In the genomic region with DNA sequence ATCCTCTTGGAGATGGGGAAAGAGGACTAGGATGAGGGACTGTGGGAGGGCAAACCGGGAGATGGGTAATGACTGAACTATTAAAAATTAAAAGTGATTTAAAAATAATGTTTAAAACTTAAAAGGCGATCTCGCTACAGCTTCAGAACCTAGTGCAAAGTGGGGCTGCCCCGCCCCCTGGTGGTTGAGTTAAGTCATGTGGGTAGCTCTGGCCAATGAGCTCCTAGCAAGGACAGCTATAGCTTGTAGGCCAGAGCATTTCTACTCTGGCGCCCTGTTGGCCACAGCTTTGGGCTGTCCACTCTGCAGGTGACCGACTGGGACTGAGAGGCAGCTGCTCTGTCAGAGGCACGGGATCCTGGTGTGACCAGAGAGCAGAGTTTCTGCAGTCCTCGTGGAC, we compare ENCODE assay signal across 8 mouse cellular contexts. TPM values are rescaled to one million over a fixed set of nuclear protein-coding genes. Genes with fewer than 3 reads are reported as not detected.
DNase-seq lines count a peak whose midpoint lies in the region; ATAC-seq and TF ChIP-seq lines count a peak whose summit lies in the region.

No protein-coding gene starts in this region.

- DNase-seq in CH12.LX (ENCODE audit: extremely low read depth): peak; percentile 81
- peak; percentile 71 for DNase-seq in c-Kit-positive CD71-positive TER-119-negative erythroid progenitor cells, embryonic 14.5 days (ENCODE audit: low read depth)
- peak; percentile 89 for DNase-seq in forebrain, embryonic 11.5 days (ENCODE audit: low spot score)
- DNase-seq in kidney, postnatal 25 days: peak; percentile 86 to 90
- DNase-seq in liver, embryonic 14.5 days (ENCODE audit: low read depth in 3 of 3, low spot score in 3 of 3): peak; percentile 56 to 62 (median 58)
- peak; percentile 84 for DNase-seq in neural tube, embryonic 11.5 days (ENCODE audit: low spot score)

- H3K9me3 ChIP-seq in CH12.LX (replicated peaks; ENCODE audit: low read length): no peaks in the 10 kb centered on the region
- no peaks in the 10 kb centered on the region for H3K9me3 ChIP-seq in forebrain, embryonic 11.5 days (ENCODE audit: control insufficient read depth, low read length)
- H3K9me3 ChIP-seq in heart, embryonic 16.5 days (replicated peaks; ENCODE audit: control insufficient read depth, low read length): no peaks in the 10 kb centered on the region
- no peaks in the 10 kb centered on the region for H3K9me3 ChIP-seq in liver, embryonic 14.5 days (ENCODE audit: control insufficient read depth, low read length)
- no peaks in the 10 kb centered on the region for H3K9me3 ChIP-seq in neural tube, embryonic 11.5 days (ENCODE audit: control insufficient read depth, low read length)
- H3K9me3 ChIP-seq in stomach, embryonic 16.5 days (replicated peaks; ENCODE audit: control insufficient read depth, low read length): no peaks in the 10 kb centered on the region

- no peak for TF ChIP-seq EP300 in CH12.LX (IDR thresholded peaks at IDR 0.05; ENCODE audit: low read length)
- no peak for TF ChIP-seq EP300 in liver, embryonic 14.5 days (IDR thresholded peaks at IDR 0.05; ENCODE audit: low read depth)

- no peak overlapping the region for H3K27ac ChIP-seq in CH12.LX (ENCODE audit: insufficient read depth, low read depth)
- H3K27ac ChIP-seq in forebrain, embryonic 11.5 days (ENCODE audit: low read depth, low read length): no peak overlapping the region
- no peak overlapping the region for H3K27ac ChIP-seq in heart, embryonic 16.5 days (ENCODE audit: low read length)
- no peak overlapping the region for H3K27ac ChIP-seq in liver, embryonic 14.5 days
- H3K27ac ChIP-seq in neural tube, embryonic 11.5 days (ENCODE audit: low read depth, low read length): no peak overlapping the region
- H3K27ac ChIP-seq in stomach, embryonic 16.5 days (ENCODE audit: low read length): no peak overlapping the region

- dilution Hi-C loops in CH12.LX (cut with MboI; ENCODE audit: extremely low pct_ligation_motif_present, extremely low pct_unique_long_range_greater_than_20kb, low sequenced_read_pairs): no loop called here

- no peaks in the 10 kb centered on the region for H3K79me2 ChIP-seq in CH12.LX (replicated peaks; ENCODE audit: control insufficient read depth, extremely low read depth, insufficient read depth, poor library complexity, severe bottlenecking)

- peak; percentile 91 for TF ChIP-seq RAD21 in CH12.LX (IDR thresholded peaks at IDR 0.05; ENCODE audit: low read depth, low read length)

- no peaks in the 10 kb centered on the region for H3K27me3 ChIP-seq in CH12.LX (replicated peaks)
- no peaks in the 10 kb centered on the region for H3K27me3 ChIP-seq in forebrain, embryonic 11.5 days (ENCODE audit: control insufficient read depth, insufficient read depth, low read length)
- no peaks in the 10 kb centered on the region for H3K27me3 ChIP-seq in heart, embryonic 16.5 days (ENCODE audit: control insufficient read depth, insufficient read depth, low read length)
- no peaks in the 10 kb centered on the region for H3K27me3 ChIP-seq in liver, embryonic 14.5 days (ENCODE audit: control insufficient read depth, insufficient read depth, low read length)
- no peaks in the 10 kb centered on the region for H3K27me3 ChIP-seq in neural tube, embryonic 11.5 days (ENCODE audit: control insufficient read depth, insufficient read depth, low read length)
- H3K27me3 ChIP-seq in stomach, embryonic 16.5 days (ENCODE audit: control insufficient read depth, insufficient read depth, low read length): no peaks in the 10 kb centered on the region

- no peak overlapping the region for H3K4me3 ChIP-seq in CH12.LX (replicated peaks in 1 of 3; ENCODE audit: low read depth in 2 of 3, low read length in 2 of 3, poor library complexity in 1 of 3)
- H3K4me3 ChIP-seq in forebrain, embryonic 11.5 days (ENCODE audit: low read depth, low read length): no peak overlapping the region
- H3K4me3 ChIP-seq in heart, embryonic 16.5 days (ENCODE audit: low read length): no peak overlapping the region
- no peak overlapping the region for H3K4me3 ChIP-seq in liver, embryonic 14.5 days (ENCODE audit: insufficient read depth in 1 of 2, low read depth in 2 of 2, low read length in 2 of 2)
- H3K4me3 ChIP-seq in neural tube, embryonic 11.5 days (ENCODE audit: low read depth, low read length): no peak overlapping the region
- H3K4me3 ChIP-seq in stomach, embryonic 16.5 days (replicated peaks; ENCODE audit: low read length): no peak overlapping the region

- ATAC-seq in forebrain, embryonic 11.5 days (replicated peaks; ENCODE audit: low FRiP score): peak; percentile 76
- ATAC-seq in heart, embryonic 16.5 days (replicated peaks; ENCODE audit: extremely low read depth, insufficient read depth, low FRiP score): peak; percentile 91
- peak; percentile 72 for ATAC-seq in liver, embryonic 14.5 days (ENCODE audit: insufficient read depth)
- ATAC-seq in neural tube, embryonic 11.5 days (ENCODE audit: insufficient read depth, low FRiP score, low TSS enrichment): no peak
- ATAC-seq in stomach, embryonic 16.5 days (ENCODE audit: insufficient read depth, low FRiP score): peak; percentile 89; the same call in 1 of the 2 replicates

- no peak overlapping the region for H3K4me2 ChIP-seq in CH12.LX (ENCODE audit: insufficient read depth, low read depth, poor library complexity, severe bottlenecking)
- H3K4me2 ChIP-seq in forebrain, embryonic 11.5 days (ENCODE audit: low read depth, low read length, severe bottlenecking): no peak overlapping the region
- peak overlapping the region; percentile 5; the same call in 1 of the 2 replicates for H3K4me2 ChIP-seq in heart, embryonic 16.5 days (ENCODE audit: low read depth, low read length)
- no peak overlapping the region; the same call in 1 of the 2 replicates for H3K4me2 ChIP-seq in liver, embryonic 14.5 days (ENCODE audit: low read depth)
- H3K4me2 ChIP-seq in neural tube, embryonic 11.5 days (ENCODE audit: low read depth): no peak overlapping the region
- no peak overlapping the region for H3K4me2 ChIP-seq in stomach, embryonic 16.5 days (ENCODE audit: low read depth, low read length)

- no peak for TF ChIP-seq POLR2A in CH12.LX (IDR thresholded peaks at IDR 0.05; ENCODE audit: low read depth, low read length)

- H3K4me1 ChIP-seq in CH12.LX (ENCODE audit: control insufficient read depth in 1 of 2, insufficient read depth in 2 of 2): peaks cover 0 to 8% of the 10 kb centered on the region in 2 experiments; a peak in 2 of 4 replicates
- no peaks in the 10 kb centered on the region; the same call in 1 of the 2 replicates for H3K4me1 ChIP-seq in forebrain, embryonic 11.5 days (replicated peaks; ENCODE audit: control insufficient read depth, insufficient read depth, low read length)
- peaks cover 3% of the 10 kb centered on the region; the same call in 1 of the 2 replicates for H3K4me1 ChIP-seq in heart, embryonic 16.5 days (ENCODE audit: control insufficient read depth, insufficient read depth, low read length)
- H3K4me1 ChIP-seq in liver, embryonic 14.5 days (replicated peaks; ENCODE audit: control insufficient read depth in 2 of 2, insufficient read depth in 2 of 2, low read length in 1 of 2): peaks cover 0 to 5% of the 10 kb centered on the region in 2 experiments; a peak in 2 of 4 replicates
- peaks cover 3% of the 10 kb centered on the region; the same call in 1 of the 2 replicates for H3K4me1 ChIP-seq in neural tube, embryonic 11.5 days (ENCODE audit: control insufficient read depth, insufficient read depth, low read length)
- H3K4me1 ChIP-seq in stomach, embryonic 16.5 days (ENCODE audit: control insufficient read depth, insufficient read depth, low read length): peaks cover 2% of the 10 kb centered on the region; the same call in 1 of the 2 replicates

- 7% methylated on average over 8 of the region's 8 CpGs for WGBS in forebrain, embryonic 11.5 days
- WGBS in heart, embryonic 16.5 days: 5% methylated on average over 8 of the region's 8 CpGs
- WGBS in liver, embryonic 14.5 days (ENCODE audit: insufficient replicate concordance): 11% methylated on average over 8 of the region's 8 CpGs
- 5% methylated on average over 8 of the region's 8 CpGs for WGBS in neural tube, embryonic 11.5 days
- 8% methylated on average over 8 of the region's 8 CpGs for WGBS in stomach, embryonic 16.5 days

- no peaks in the 10 kb centered on the region for H3K36me3 ChIP-seq in CH12.LX (replicated peaks in 1 of 2; ENCODE audit: control insufficient read depth in 1 of 2, insufficient read depth in 1 of 2, low read length in 1 of 2)
- H3K36me3 ChIP-seq in forebrain, embryonic 11.5 days (ENCODE audit: control insufficient read depth, insufficient read depth, low read length): no peaks in the 10 kb centered on the region
- H3K36me3 ChIP-seq in heart, embryonic 16.5 days (ENCODE audit: control insufficient read depth, insufficient read depth): no peaks in the 10 kb centered on the region
- no peaks in the 10 kb centered on the region for H3K36me3 ChIP-seq in liver, embryonic 14.5 days (replicated peaks; ENCODE audit: control insufficient read depth, insufficient read depth, low read depth)
- no peaks in the 10 kb centered on the region for H3K36me3 ChIP-seq in neural tube, embryonic 11.5 days (ENCODE audit: control insufficient read depth, insufficient read depth, low read length)
- no peaks in the 10 kb centered on the region for H3K36me3 ChIP-seq in stomach, embryonic 16.5 days (ENCODE audit: control insufficient read depth, insufficient read depth, low read length)

- in situ Hi-C loops in CH12.LX (cut with MboI; ENCODE audit: low pct_ligation_motif_present, low pct_unique_long_range_greater_than_20kb, low sequenced_read_pairs): loop anchor here (5.0 kb wide), 2 partner anchors 132 to 172 kb away; no protein-coding TSS in a partner anchor

- no peak overlapping the region for H3K9ac ChIP-seq in CH12.LX (ENCODE audit: insufficient read depth, low read depth)
- H3K9ac ChIP-seq in forebrain, embryonic 11.5 days (ENCODE audit: low read length): 0 out of 2 replicates have a peak overlapping the region, but pooled peaks have one; percentile 23
- peak overlapping the region; percentile 65 for H3K9ac ChIP-seq in heart, embryonic 16.5 days (ENCODE audit: low read length)
- no peak overlapping the region for H3K9ac ChIP-seq in liver, embryonic 14.5 days (replicated peaks)
- H3K9ac ChIP-seq in neural tube, embryonic 11.5 days (ENCODE audit: low read length): no peak overlapping the region; the same call in 1 of the 2 replicates
- H3K9ac ChIP-seq in stomach, embryonic 16.5 days (ENCODE audit: low read length): peak overlapping the region; percentile 63; the same call in 1 of the 2 replicates

- peak; percentile 50 to 89; a peak in 3 of 4 replicates for TF ChIP-seq CTCF in CH12.LX (conservative IDR thresholded peaks at IDR 0.05 in 1 of 2, IDR thresholded peaks at IDR 0.05 in 1 of 2; ENCODE audit: low read depth in 2 of 2, low read length in 2 of 2)
- TF ChIP-seq CTCF in liver, embryonic 14.5 days (IDR thresholded peaks at IDR 0.05; ENCODE audit: low read depth): peak; percentile 92

RNA-seq across cellular contexts. Expression of a gene that starts 9.8 kb away (rescaled TPM):
- 0.04 TPM in 2 replicates for total RNA-seq in CH12.LX (2012; rRNA removed)
- 0.09 and 0.20 TPM in 2 replicates for total RNA-seq in CH12.LX (2014; rRNA removed)
- polyA plus RNA-seq in CH12.LX (2012; ENCODE audit: insufficient read length, low read depth): 0.42 and 0.44 TPM in 2 replicates
- polyA plus RNA-seq in forebrain, embryonic 11.5 days (2014; fragmentation: Nextera tagmentation; extraction: Ambion mirVana): 5.2 and 5.3 TPM in 2 replicates
- polyA plus RNA-seq in heart, embryonic 16.5 days (2015; fragmentation: Nextera tagmentation; extraction: Ambion mirVana): 4.4 and 5.1 TPM in 2 replicates
- 1.6 and 1.9 TPM in 2 replicates for polyA plus RNA-seq in liver, embryonic 14.5 days (2012; rRNA removed)
- polyA plus RNA-seq in liver, embryonic 14.5 days (2014; fragmentation: Nextera tagmentation; extraction: Ambion mirVana): 1.00 and 1.2 TPM in 2 replicates
- 4.8 and 5.2 TPM in 2 replicates for polyA plus RNA-seq in neural tube, embryonic 11.5 days (2014; fragmentation: Nextera tagmentation; extraction: Ambion mirVana)
- polyA plus RNA-seq in stomach, embryonic 16.5 days (2015; fragmentation: Nextera tagmentation; extraction: Ambion mirVana): 1.3 and 1.6 TPM in 2 replicates

RNA-seq across cellular contexts. Expression of a gene that starts 53.9 kb away (rescaled TPM):
- 2.2 and 2.4 TPM in 2 replicates for total RNA-seq in CH12.LX (2012; rRNA removed)
- 1.1 and 1.4 TPM in 2 replicates for total RNA-seq in CH12.LX (2014; rRNA removed)
- 2.2 and 3.7 TPM in 2 replicates for polyA plus RNA-seq in CH12.LX (2012; ENCODE audit: insufficient read length, low read depth)
- 7.4 and 7.9 TPM in 2 replicates for polyA plus RNA-seq in forebrain, embryonic 11.5 days (2014; fragmentation: Nextera tagmentation; extraction: Ambion mirVana)
- polyA plus RNA-seq in heart, embryonic 16.5 days (2015; fragmentation: Nextera tagmentation; extraction: Ambion mirVana): 14.7 and 15.8 TPM in 2 replicates
- 7.0 and 9.1 TPM in 2 replicates for polyA plus RNA-seq in liver, embryonic 14.5 days (2012; rRNA removed)
- 13.4 and 19.2 TPM in 2 replicates for polyA plus RNA-seq in liver, embryonic 14.5 days (2014; fragmentation: Nextera tagmentation; extraction: Ambion mirVana)
- 7.4 and 9.1 TPM in 2 replicates for polyA plus RNA-seq in neural tube, embryonic 11.5 days (2014; fragmentation: Nextera tagmentation; extraction: Ambion mirVana)
- 25.6 and 26.7 TPM in 2 replicates for polyA plus RNA-seq in stomach, embryonic 16.5 days (2015; fragmentation: Nextera tagmentation; extraction: Ambion mirVana)

Comparison
In these comparisons a context has a peak if more than half of its experiments do, and no peak if none do; other contexts are left out.
1. H3K9ac ChIP-seq: peak in forebrain, embryonic 11.5 days (single experiment), heart, embryonic 16.5 days (single experiment) and stomach, embryonic 16.5 days (single experiment); none in CH12.LX (single experiment), liver, embryonic 14.5 days (single experiment) and neural tube, embryonic 11.5 days (single experiment).
2. Peak in every context shown above with its lines, with median percentiles within 50 percentile points of each other: DNase-seq.